8 mouse cellular contexts compared by ENCODE assay signal in genomic region chr12:79130299-79131177, GRCm38 (mm10). TPM values are rescaled to one million over a fixed set of nuclear protein-coding genes. Genes with fewer than 3 reads are reported as not detected.
DNase-seq lines count a peak whose midpoint lies in the region; ATAC-seq and TF ChIP-seq lines count a peak whose summit lies in the region.

TSS of gene Arg2 (plus strand) at chr12:79130777.

- 0 out of 2 replicates have a peak, but pooled peaks cover 4% of the 10 kb centered on the region for H3K27me3 ChIP-seq in hindbrain, postnatal 0 days (ENCODE audit: insufficient read depth, low read length)

- no peaks in the 10 kb centered on the region for H3K9me3 ChIP-seq in hindbrain, postnatal 0 days (ENCODE audit: low read length)

- peak within 1 kb of the TSS; percentile 87 for H3K4me2 ChIP-seq in hindbrain, postnatal 0 days (ENCODE audit: low read depth, low read length)

- ATAC-seq in hindbrain, postnatal 0 days = peak; percentile 93

- peak; percentile 77 for DNase-seq in T-cell, adult 2 months (ENCODE audit: low spot score)
- peak; percentile 87 to 90 for DNase-seq in cerebellum, postnatal 14 days
- DNase-seq in frontal cortex, postnatal 10 days (ENCODE audit: low spot score in 2 of 2) = peak; percentile 43 to 69
- DNase-seq in hindbrain, postnatal 0 days (ENCODE audit: low spot score) = peak; percentile 77
- peak; percentile 58 for DNase-seq in left cerebral cortex, adult 11 months (ENCODE audit: low spot score)
- DNase-seq in lung, postnatal 25 days (ENCODE audit: low spot score) = peak; percentile 90
- peak; percentile 80 for DNase-seq in retina, embryonic 14.5 days (ENCODE audit: low spot score)
- DNase-seq in thymus, postnatal 4 days = peak; percentile 88

- no peak for TF ChIP-seq CTCF in hindbrain, postnatal 0 days (IDR thresholded peaks at IDR 0.05; ENCODE audit: low read depth)

- H3K4me1 ChIP-seq in hindbrain, postnatal 0 days (ENCODE audit: insufficient read depth, low read length) = peaks cover 13% of the 10 kb centered on the region

- H3K9ac ChIP-seq in hindbrain, postnatal 0 days (replicated peaks; ENCODE audit: low read length) = peak within 1 kb of the TSS; percentile 61

- no peaks in the 10 kb centered on the region for H3K36me3 ChIP-seq in hindbrain, postnatal 0 days (ENCODE audit: insufficient read depth, low read length)

- under 1% methylated on average over 47 of the region's 47 CpGs for WGBS in hindbrain, postnatal 0 days

- H3K27ac ChIP-seq in hindbrain, postnatal 0 days = peak within 1 kb of the TSS; percentile 41; the same call in 1 of the 2 replicates

- H3K4me3 ChIP-seq in hindbrain, postnatal 0 days (ENCODE audit: low read length) = peak within 1 kb of the TSS; percentile 54

RNA-seq across cellular contexts. Expression of gene Arg2, which starts in this region (rescaled TPM):
- total RNA-seq in hindbrain, postnatal 0 days (2014; rRNA removed) = 9.8 and 10.1 TPM in 2 replicates
- polyA plus RNA-seq in hindbrain, postnatal 0 days (2015; fragmentation: Nextera tagmentation; extraction: Ambion mirVana) = 19.5 and 20.5 TPM in 2 replicates

Comparison
In these comparisons a context has a peak if more than half of its experiments do, and no peak if none do; other contexts are left out.
1. Peak in every context shown above with its lines: DNase-seq, ATAC-seq, H3K4me3 ChIP-seq and H3K27ac ChIP-seq.